Mouse (Mus musculus) heart, embryonic 11.5 days (tissue): ENCODE results near the gene Zfp979. TPM values are rescaled to one million over a fixed set of nuclear protein-coding genes. Genes with fewer than 3 reads are reported as not detected.

Experiments
- polyA plus RNA-seq: library from polyadenylated mRNA; unstranded; fragments of >200 nt; fragmentation: Nextera tagmentation; extraction: Ambion mirVana; gene quantifications from 2 replicates; pipeline ENCODE4 v1.2.1, GENCODE M21; 2014

The Zfp979 gene
- polyA plus RNA-seq, 1 experiment from 2014 or later = 5.7 TPM

Other genes starting within 250 kb of the Zfp979 start
- 8.6 and 9.7 TPM in 2 replicates for gene Zfp982, start 150.1 kb downstream of the Zfp979 start, polyA plus RNA-seq
- 0.52 and 0.61 TPM in 2 replicates for gene Gm16503, start 102.3 kb downstream of the Zfp979 start, polyA plus RNA-seq
- 0.07 and 0.19 TPM in 2 replicates for gene Zfp985, start 89.2 kb downstream of the Zfp979 start, polyA plus RNA-seq
- not detected in 2 replicates for gene Zfp534, start 60.0 kb upstream of the Zfp979 start, polyA plus RNA-seq
- gene Zfp984, start 167.3 kb upstream of the Zfp979 start, polyA plus RNA-seq = 9.8 and 11.6 TPM in 2 replicates
- gene Zfp933, start 205.9 kb upstream of the Zfp979 start, polyA plus RNA-seq = 4.9 and 6.9 TPM in 2 replicates
- gene Miip, start 226.3 kb upstream of the Zfp979 start, polyA plus RNA-seq = 23.9 and 24.9 TPM in 2 replicates
- gene Fv1, start 226.5 kb upstream of the Zfp979 start, polyA plus RNA-seq = 7.2 and 10.8 TPM in 2 replicates